ENCODE assay signal across 9 mouse cellular contexts in the genomic region with DNA sequence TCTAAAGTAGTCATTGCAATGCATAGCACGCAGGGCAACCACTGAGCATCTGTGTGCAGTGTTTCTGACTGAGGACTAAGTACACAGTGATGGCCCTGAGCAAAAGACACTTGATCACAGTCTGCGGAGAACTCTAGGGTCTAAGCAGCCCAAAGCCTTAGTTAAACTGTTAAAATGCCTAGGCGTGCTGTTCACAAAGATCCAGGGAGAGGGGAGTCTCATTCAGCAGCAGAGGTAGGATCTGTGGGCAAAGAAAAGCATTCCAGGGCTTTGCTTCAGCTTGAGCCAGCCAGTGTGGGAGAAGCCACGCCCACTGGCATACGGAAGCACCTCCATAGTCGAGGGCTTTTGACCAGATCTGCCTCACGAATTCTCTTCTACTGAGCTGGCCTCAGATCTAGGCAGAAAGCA. TPM values are rescaled to one million over a fixed set of nuclear protein-coding genes. Genes with fewer than 3 reads are reported as not detected.
DNase-seq lines count a peak whose midpoint lies in the region; ATAC-seq and TF ChIP-seq lines count a peak whose summit lies in the region.
"Had no signal": no experiment of that assay in that cellular context is flagged by ENCODE, and none has a peak within 500 bp of the region (broad histone marks: within the 10 kb centered on the region; RNA-seq: fewer than 3 reads in every experiment).

No protein-coding gene starts in this region.

- no peaks in the 10 kb centered on the region for H3K9me3 ChIP-seq in embryonic facial prominence, embryonic 11.5 days (replicated peaks; ENCODE audit: control insufficient read depth, low read length)
- no peaks in the 10 kb centered on the region for H3K9me3 ChIP-seq in intestine, embryonic 16.5 days (ENCODE audit: control insufficient read depth, low read length)
- H3K9me3 ChIP-seq in liver, postnatal 0 days (ENCODE audit: low read length), result no peaks in the 10 kb centered on the region
- H3K9me3 ChIP-seq in neural tube, embryonic 15.5 days (replicated peaks), result no peaks in the 10 kb centered on the region

- TF ChIP-seq EP300 in liver, postnatal 0 days (IDR thresholded peaks at IDR 0.05; ENCODE audit: low read depth), result no peak

- H3K4me2 ChIP-seq in embryonic facial prominence, embryonic 11.5 days (ENCODE audit: low read depth, low read length), result peak overlapping the region; percentile 29
- peak overlapping the region; percentile 48 for H3K4me2 ChIP-seq in intestine, embryonic 16.5 days (ENCODE audit: low read depth, low read length)
- H3K4me2 ChIP-seq in liver, postnatal 0 days (ENCODE audit: low read depth, low read length), result 0 out of 2 replicates have a peak overlapping the region, but pooled peaks have one; percentile 32
- H3K4me2 ChIP-seq in neural tube, embryonic 15.5 days, result peak overlapping the region; percentile 48

- no peaks in the 10 kb centered on the region for H3K36me3 ChIP-seq in embryonic facial prominence, embryonic 11.5 days (replicated peaks; ENCODE audit: control insufficient read depth, insufficient read depth, low read depth, low read length)
- no peaks in the 10 kb centered on the region for H3K36me3 ChIP-seq in intestine, embryonic 16.5 days (ENCODE audit: control insufficient read depth, insufficient read depth, low read length)
- H3K36me3 ChIP-seq in liver, postnatal 0 days (replicated peaks; ENCODE audit: insufficient read depth, low read length), result no peaks in the 10 kb centered on the region
- H3K36me3 ChIP-seq in neural tube, embryonic 15.5 days, result no peaks in the 10 kb centered on the region

- no peak overlapping the region for H3K27ac ChIP-seq in embryonic facial prominence, embryonic 11.5 days (replicated peaks; ENCODE audit: low read depth, low read length)
- no peak overlapping the region for H3K27ac ChIP-seq in intestine, embryonic 16.5 days (ENCODE audit: low read length)
- H3K27ac ChIP-seq in liver, postnatal 0 days (ENCODE audit: low read depth), result no peak overlapping the region
- no peak overlapping the region for H3K27ac ChIP-seq in neural tube, embryonic 15.5 days (replicated peaks)

- no peaks in the 10 kb centered on the region; the same call in 1 of the 2 replicates for H3K4me1 ChIP-seq in embryonic facial prominence, embryonic 11.5 days (ENCODE audit: control insufficient read depth, insufficient read depth, low read length)
- H3K4me1 ChIP-seq in intestine, embryonic 16.5 days (ENCODE audit: control insufficient read depth, insufficient read depth, low read length), result no peaks in the 10 kb centered on the region
- no peaks in the 10 kb centered on the region for H3K4me1 ChIP-seq in liver, postnatal 0 days (ENCODE audit: insufficient read depth)
- H3K4me1 ChIP-seq in neural tube, embryonic 15.5 days, result peaks cover 5% of the 10 kb centered on the region

- no peak for TF ChIP-seq CTCF in liver, postnatal 0 days (IDR thresholded peaks at IDR 0.05; ENCODE audit: low read depth)

- peak; percentile 65; the same call in 1 of the 2 replicates for ATAC-seq in embryonic facial prominence, embryonic 11.5 days (replicated peaks; ENCODE audit: insufficient number of reproducible peaks, low FRiP score, low TSS enrichment, low read depth)
- ATAC-seq in intestine, embryonic 16.5 days, result peak; percentile 58; the same call in 1 of the 2 replicates
- no peak for ATAC-seq in liver, postnatal 0 days
- ATAC-seq in neural tube, embryonic 15.5 days (ENCODE audit: low FRiP score), result peak; percentile 93

- H3K4me3 ChIP-seq in embryonic facial prominence, embryonic 11.5 days (ENCODE audit: low read depth, low read length), result peak overlapping the region; percentile 8; the same call in 1 of the 2 replicates
- H3K4me3 ChIP-seq in intestine, embryonic 16.5 days (ENCODE audit: low read length), result peak overlapping the region; percentile 15; the same call in 1 of the 2 replicates
- H3K4me3 ChIP-seq in liver, postnatal 0 days (ENCODE audit: low read depth, low read length), result no peak overlapping the region
- peak overlapping the region; percentile 15 for H3K4me3 ChIP-seq in neural tube, embryonic 15.5 days (replicated peaks)

- DNase-seq in cerebellum, postnatal 14 days, result peak; percentile 12 to 13
- DNase-seq in cerebellum, adult 8-10 months, result no peak
- peak; percentile 47 for DNase-seq in embryonic facial prominence, embryonic 11.5 days (ENCODE audit: low spot score)
- no peak for DNase-seq in liver, postnatal 0 days
- DNase-seq in layer of hippocampus, adult 18-20 months (ENCODE audit: low spot score in 2 of 2), result no peak
- no peak for DNase-seq in spleen, postnatal 36 days (ENCODE audit: low spot score in 2 of 2)

- no peak overlapping the region; the same call in 1 of the 2 replicates for H3K9ac ChIP-seq in embryonic facial prominence, embryonic 11.5 days (replicated peaks; ENCODE audit: low read length)
- H3K9ac ChIP-seq in intestine, embryonic 16.5 days (ENCODE audit: low read depth, low read length), result no peak overlapping the region
- no peak overlapping the region for H3K9ac ChIP-seq in liver, postnatal 0 days (replicated peaks)
- no peak overlapping the region for H3K9ac ChIP-seq in neural tube, embryonic 15.5 days (replicated peaks)

- H3K27me3 ChIP-seq in embryonic facial prominence, embryonic 11.5 days (ENCODE audit: control insufficient read depth, insufficient read depth, low read length), result no peaks in the 10 kb centered on the region
- H3K27me3 ChIP-seq in intestine, embryonic 16.5 days (replicated peaks; ENCODE audit: control insufficient read depth, insufficient read depth, low read length), result no peaks in the 10 kb centered on the region
- no peaks in the 10 kb centered on the region for H3K27me3 ChIP-seq in liver, postnatal 0 days (ENCODE audit: insufficient read depth, low read length)
- no peaks in the 10 kb centered on the region for H3K27me3 ChIP-seq in neural tube, embryonic 15.5 days (replicated peaks)

- WGBS in embryonic facial prominence, embryonic 11.5 days, result 17% methylated on average over 7 of the region's 7 CpGs
- WGBS in intestine, embryonic 16.5 days, result 16% methylated on average over 7 of the region's 7 CpGs
- WGBS in liver, postnatal 0 days (ENCODE audit: insufficient replicate concordance), result 33% methylated on average over 7 of the region's 7 CpGs
- WGBS in neural tube, embryonic 15.5 days, result 16% methylated on average over 7 of the region's 7 CpGs

RNA-seq across cellular contexts. Expression of a gene that starts 19.7 kb away (rescaled TPM):
- not detected in 2 replicates for polyA plus RNA-seq in embryonic facial prominence, embryonic 11.5 days (2014; fragmentation: Nextera tagmentation; extraction: Ambion mirVana)
- polyA plus RNA-seq in intestine, embryonic 16.5 days (2015; fragmentation: Nextera tagmentation; extraction: Ambion mirVana), result 0.05 TPM in 1 of 2 replicates, not detected in the other
- polyA plus RNA-seq in liver, postnatal 0 days (2015; fragmentation: Nextera tagmentation; extraction: Ambion mirVana), result not detected in 2 replicates
- polyA plus RNA-seq in neural tube, embryonic 15.5 days (2015; fragmentation: Nextera tagmentation; extraction: Ambion mirVana), result not detected in 2 replicates
- total RNA-seq in layer of hippocampus, adult 18-20 months (2021), result not detected
- polyA plus RNA-seq: cortical plate, adult 2 months had no signal

Comparison
In these comparisons a context has a peak if more than half of its experiments do, and no peak if none do; other contexts are left out.
1. DNase-seq: peak in cerebellum, postnatal 14 days (2 of 2) and embryonic facial prominence, embryonic 11.5 days (single experiment); none in cerebellum, adult 8-10 months (single experiment), liver, postnatal 0 days (single experiment), layer of hippocampus, adult 18-20 months (0 of 2) and spleen, postnatal 36 days (0 of 2).
2. Peak in every context shown above with its lines, with median percentiles within 50 percentile points of each other: H3K4me2 ChIP-seq.